Mouse (Mus musculus): ENCODE measurements around the gene Nphp3. TPM values are rescaled to one million over a fixed set of nuclear protein-coding genes. Genes with fewer than 3 reads are reported as not detected.

The Nphp3 gene
- polyA plus RNA-seq, 1 experiment from 2014 or later = 3.3 TPM

DNA sequence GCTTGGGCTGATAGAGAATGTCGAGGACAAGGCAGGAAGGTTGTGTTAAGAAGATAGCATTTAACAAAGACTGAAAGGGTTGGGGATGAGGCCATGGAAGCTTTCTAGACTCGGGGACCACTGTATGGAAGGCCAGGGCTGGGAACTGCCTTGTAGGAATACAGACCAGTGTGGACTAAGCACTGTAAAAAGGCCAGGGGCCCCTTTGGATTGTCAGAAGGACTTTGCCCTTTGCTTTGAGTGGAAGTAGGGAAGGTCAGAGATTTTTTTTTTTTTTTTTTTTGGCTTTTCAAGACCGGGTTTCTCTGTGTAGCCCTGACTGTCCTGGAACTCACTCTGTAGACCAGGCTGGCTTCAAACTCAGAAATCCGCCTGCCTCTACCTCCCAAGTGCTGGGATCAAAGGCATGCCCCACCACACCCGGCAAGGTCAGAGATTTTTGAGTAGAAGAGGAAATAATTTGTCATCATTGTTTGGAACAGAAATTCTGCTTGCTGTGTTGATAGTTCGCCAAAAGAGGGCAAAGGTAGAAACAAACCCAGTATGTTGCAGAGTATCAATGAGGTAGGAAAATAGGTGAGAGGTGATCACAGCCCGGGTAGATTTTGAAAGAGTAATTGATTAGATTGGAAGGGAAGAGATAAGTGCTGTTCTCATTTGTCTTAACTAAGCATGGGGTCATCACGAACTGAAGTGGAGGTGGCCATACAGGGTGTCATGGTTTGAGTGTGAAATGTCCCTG lies 68.7 kb downstream of the Nphp3 start:
- Histone ChIP-seq H3K4me1 (replicated peaks) (no peaks in the 10 kb centered on the region), H3K36me3 (no peaks in the 10 kb centered on the region), H3K9me3 (no peaks in the 10 kb centered on the region), H3K27ac (replicated peaks) (no peak overlapping the region), H3K4me2 (no peak overlapping the region), H3K9ac (no peak overlapping the region), H3K27me3 (no peaks in the 10 kb centered on the region), H3K4me3 (no peak overlapping the region)
- 81% methylated on average over 8 of the region's 8 CpGs for WGBS
- no peak for ATAC-seq (ENCODE audit: low FRiP score, low read depth)

DNA sequence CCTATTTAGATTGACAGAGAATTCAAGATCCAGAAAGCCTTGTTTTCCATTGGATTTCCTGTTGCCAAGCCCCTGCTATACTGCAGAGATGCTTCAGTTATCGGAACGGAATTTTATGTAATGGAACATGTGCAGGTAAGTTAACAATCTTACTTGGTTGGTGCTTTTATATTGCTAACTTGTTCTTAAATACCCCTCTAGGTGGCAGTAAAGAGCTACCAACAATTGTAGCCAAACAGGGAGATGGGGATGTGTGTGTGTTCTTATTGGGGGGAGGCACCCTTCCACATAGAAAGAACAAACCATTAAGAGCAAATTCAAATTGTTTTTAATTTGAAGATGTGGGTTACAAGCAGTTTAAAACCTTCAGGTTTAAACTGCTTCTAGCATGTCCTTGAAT lies 73.5 kb downstream of the Nphp3 start:
- Histone ChIP-seq H3K27ac (replicated peaks) (no peak overlapping the region), H3K4me2 (no peak overlapping the region), H3K9me3 (no peaks in the 10 kb centered on the region), H3K9ac (no peak overlapping the region), H3K27me3 (no peaks in the 10 kb centered on the region), H3K4me1 (replicated peaks) (no peaks in the 10 kb centered on the region), H3K36me3 (no peaks in the 10 kb centered on the region), H3K4me3 (no peak overlapping the region)
- whole genome bisulfite sequencing = 75% methylated on average over 2 of the region's 2 CpGs
- no peak for ATAC-seq (ENCODE audit: low FRiP score, low read depth)

DNA sequence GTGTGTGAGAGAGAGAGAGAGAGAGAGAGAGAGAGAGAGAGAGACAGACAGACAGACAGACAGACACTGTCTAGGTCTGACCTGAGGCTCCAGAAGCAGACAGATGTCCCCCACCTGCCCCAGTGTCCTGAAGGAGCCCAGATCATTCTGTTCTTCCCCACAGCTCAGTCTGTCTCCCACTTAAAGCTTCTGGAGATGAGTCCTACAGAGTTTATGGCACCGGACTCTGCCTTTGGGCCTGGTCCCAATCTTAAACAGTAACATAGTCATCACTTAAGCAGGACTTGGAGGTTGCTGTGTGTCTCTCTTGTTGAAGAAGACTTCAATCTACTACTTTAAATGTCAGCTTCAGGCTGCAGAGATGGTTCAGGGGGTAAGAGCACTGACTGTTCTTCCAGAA lies 76.4 kb downstream of the Nphp3 start:
- Histone ChIP-seq H3K4me3 (no peak overlapping the region), H3K36me3 (no peaks in the 10 kb centered on the region), H3K4me2 (no peak overlapping the region), H3K9ac (no peak overlapping the region), H3K4me1 (replicated peaks) (no peaks in the 10 kb centered on the region), H3K27me3 (no peaks in the 10 kb centered on the region), H3K9me3 (no peaks in the 10 kb centered on the region), H3K27ac (replicated peaks) (no peak overlapping the region)
- no peak for ATAC-seq (ENCODE audit: low FRiP score, low read depth)
- WGBS = 100% methylated on average over 1 of the region's 1 CpGs

DNA sequence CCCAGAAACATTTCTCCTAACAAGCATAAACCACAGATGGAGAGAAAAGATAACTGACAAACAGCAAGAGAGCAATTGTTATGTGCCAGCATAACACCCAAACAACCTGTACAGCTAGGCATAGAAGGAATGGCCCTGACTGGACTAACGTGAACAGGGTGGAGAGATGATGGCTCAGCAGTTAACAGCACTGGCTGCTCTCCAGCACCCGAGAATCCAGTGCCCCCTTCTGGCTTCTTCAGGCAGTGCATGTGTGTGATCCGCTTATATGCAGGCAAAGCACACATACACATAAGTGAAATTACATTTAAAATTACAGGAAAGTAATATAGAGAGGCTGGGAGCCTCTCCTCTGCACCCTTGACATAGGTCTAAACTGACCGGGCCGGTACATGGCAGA lies 77.0 kb downstream of the Nphp3 start:
- H3K36me3 ChIP-seq = 0 out of 2 replicates have a peak, but pooled peaks cover under 1% of the 10 kb centered on the region
- WGBS = 60% methylated on average over 5 of the region's 5 CpGs

DNA sequence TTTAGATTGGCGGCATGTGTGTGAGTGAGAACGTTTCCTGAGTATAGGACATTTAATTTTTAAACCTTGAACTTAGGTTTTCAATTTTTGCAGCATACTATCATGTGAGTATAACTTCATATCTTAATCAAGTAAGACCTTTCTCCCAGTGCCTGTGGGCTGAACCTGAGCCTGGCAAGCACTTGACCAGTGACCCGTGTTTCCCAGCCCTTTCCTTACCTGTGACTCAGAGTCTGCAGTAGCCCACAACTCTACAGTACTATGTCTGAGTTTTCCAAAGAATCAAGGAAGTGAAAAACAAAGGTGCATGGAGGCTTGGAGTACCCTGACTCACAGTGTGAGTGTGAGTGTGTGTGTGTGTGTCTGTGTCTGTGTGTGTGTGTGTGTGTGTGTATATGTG lies 77.7 kb downstream of the Nphp3 start:
- Histone ChIP-seq H3K36me3 (0 out of 2 replicates have a peak, but pooled peaks cover 5% of the 10 kb centered on the region), H3K27ac (replicated peaks) (no peak overlapping the region), H3K4me1 (replicated peaks) (no peaks in the 10 kb centered on the region), H3K27me3 (no peaks in the 10 kb centered on the region), H3K9me3 (no peaks in the 10 kb centered on the region), H3K4me2 (no peak overlapping the region), H3K4me3 (no peak overlapping the region), H3K9ac (no peak overlapping the region)
- ATAC-seq (ENCODE audit: low FRiP score, low read depth) = no peak
- WGBS = 86% methylated on average over 3 of the region's 3 CpGs

More for the DNA sequence above, 77.0 kb downstream of the Nphp3 start:
- Histone ChIP-seq H3K4me1 (replicated peaks) (no peaks in the 10 kb centered on the region), H3K4me3 (no peak overlapping the region), H3K4me2 (no peak overlapping the region), H3K27me3 (no peaks in the 10 kb centered on the region), H3K27ac (replicated peaks) (no peak overlapping the region), H3K9ac (no peak overlapping the region), H3K9me3 (no peaks in the 10 kb centered on the region)
- ATAC-seq (ENCODE audit: low FRiP score, low read depth) = no peak

DNA sequence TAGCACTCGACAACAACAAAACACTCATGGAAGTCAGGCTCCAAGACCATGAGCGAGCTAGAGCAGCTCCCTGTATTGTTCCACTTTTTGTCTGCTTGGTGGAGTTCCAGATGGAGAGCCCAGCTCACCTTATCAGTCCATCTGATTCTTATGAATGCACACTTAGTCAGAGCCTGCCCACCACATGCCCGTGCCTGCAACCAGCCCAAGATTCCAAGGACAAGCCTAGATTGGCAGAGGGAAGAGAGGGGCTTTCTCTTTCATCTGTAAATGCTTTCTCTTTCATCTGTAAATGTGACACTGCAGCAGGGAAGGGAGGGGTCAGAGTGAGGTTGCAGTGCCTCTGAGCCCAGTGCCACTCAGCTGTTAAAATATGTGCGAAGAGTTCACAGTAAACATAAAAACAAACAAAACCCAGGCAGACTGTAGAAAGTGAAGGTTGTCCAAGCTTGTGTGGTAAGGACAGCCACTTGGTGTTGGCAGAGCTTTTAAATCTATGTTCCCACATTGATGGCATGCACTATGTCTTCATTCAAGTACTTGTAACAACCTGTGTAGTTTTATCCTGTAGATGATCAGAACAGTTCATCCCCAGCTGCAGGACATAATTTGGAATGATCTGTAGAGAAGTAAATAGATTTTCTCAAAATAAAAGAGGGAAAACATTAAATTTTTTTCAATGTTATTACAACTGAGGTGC lies 83.5 kb downstream of the Nphp3 start:
- Histone ChIP-seq H3K9ac (no peak overlapping the region), H3K36me3 (0 out of 2 replicates have a peak, but pooled peaks cover 5% of the 10 kb centered on the region), H3K4me3 (no peak overlapping the region), H3K27ac (replicated peaks) (no peak overlapping the region), H3K4me1 (replicated peaks) (no peaks in the 10 kb centered on the region), H3K9me3 (no peaks in the 10 kb centered on the region), H3K27me3 (no peaks in the 10 kb centered on the region), H3K4me2 (no peak overlapping the region)
- WGBS = 65% methylated on average over 4 of the region's 4 CpGs
- no peak for ATAC-seq (ENCODE audit: low FRiP score, low read depth)

DNA sequence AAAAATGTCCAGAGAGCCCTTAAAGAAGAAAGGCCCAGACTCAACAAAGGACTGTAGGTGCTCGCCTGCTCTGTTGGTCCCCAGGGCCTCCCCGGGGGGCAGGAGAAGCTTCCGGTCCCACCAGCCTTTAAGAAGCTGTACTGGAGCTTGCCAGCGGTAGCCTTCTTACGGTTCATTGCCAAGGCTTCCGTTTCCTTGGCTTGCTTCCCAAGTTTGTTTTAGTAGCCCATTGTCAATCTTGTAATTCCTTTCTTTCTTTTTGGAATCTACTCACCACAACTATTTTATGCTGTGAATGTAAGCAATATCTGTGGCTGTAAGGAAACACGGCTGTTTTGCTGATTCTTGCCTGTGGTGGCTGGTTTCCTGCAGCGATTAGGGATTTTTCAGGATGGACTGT lies 86.2 kb downstream of the Nphp3 start:
- Histone ChIP-seq H3K4me3 (no peak overlapping the region), H3K9me3 (no peaks in the 10 kb centered on the region), H3K4me1 (replicated peaks) (no peaks in the 10 kb centered on the region), H3K27me3 (no peaks in the 10 kb centered on the region), H3K27ac (replicated peaks) (peak overlapping the region; percentile 45; the same call in 1 of the 2 replicates), H3K4me2 (no peak overlapping the region), H3K36me3 (0 out of 2 replicates have a peak, but pooled peaks cover 5% of the 10 kb centered on the region), H3K9ac (no peak overlapping the region)
- ATAC-seq (ENCODE audit: low FRiP score, low read depth) = no peak
- 53% methylated on average over 8 of the region's 8 CpGs for WGBS

DNA sequence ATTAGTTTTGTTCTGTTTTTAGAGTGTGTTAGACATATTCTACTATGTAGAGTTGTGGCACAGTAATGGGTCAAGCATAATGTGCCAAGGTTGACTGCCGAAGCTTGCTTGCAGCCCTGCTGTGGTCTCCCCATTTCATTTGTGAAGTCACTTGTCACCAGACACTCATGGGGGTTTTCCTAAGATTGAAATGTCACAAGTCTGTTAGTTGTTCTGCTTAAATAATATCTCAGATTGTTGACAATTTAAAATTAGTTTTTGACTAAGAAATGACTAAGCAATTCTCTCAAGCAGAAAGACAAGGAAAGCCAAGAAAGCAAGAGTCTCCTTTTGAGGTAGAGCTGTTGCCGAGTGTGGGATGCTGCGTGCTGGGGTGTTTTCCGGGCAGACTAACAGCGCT lies 90.6 kb downstream of the Nphp3 start:
- ATAC-seq (ENCODE audit: low FRiP score, low read depth) = no peak
- no peaks in the 10 kb centered on the region for H3K36me3 ChIP-seq
- H3K4me1 ChIP-seq (replicated peaks) = no peaks in the 10 kb centered on the region
- H3K9me3 ChIP-seq = no peaks in the 10 kb centered on the region
- H3K4me2 ChIP-seq = no peak overlapping the region
- WGBS = 96% methylated on average over 5 of the region's 5 CpGs
- no peak overlapping the region for H3K9ac ChIP-seq
- H3K27me3 ChIP-seq = no peaks in the 10 kb centered on the region
- H3K27ac ChIP-seq (replicated peaks) = no peak overlapping the region
- H3K4me3 ChIP-seq = no peak overlapping the region

Other genes with a start within 250 kb of the Nphp3 start
- 25.7 and 30.2 TPM in 2 replicates for gene Tmem108, start 240.7 kb upstream of the Nphp3 start, polyA plus RNA-seq (2015; fragmentation: Nextera tagmentation; extraction: Ambion mirVana)
- not detected in 2 replicates for gene Gm28305, start 38.1 kb downstream of the Nphp3 start, polyA plus RNA-seq (2015; fragmentation: Nextera tagmentation; extraction: Ambion mirVana)
- 68.9 and 69.5 TPM in 2 replicates for gene Uba5, start 60.6 kb downstream of the Nphp3 start, polyA plus RNA-seq (2015; fragmentation: Nextera tagmentation; extraction: Ambion mirVana)
- 6.9 and 8.1 TPM in 2 replicates for gene Acad11, start 60.8 kb downstream of the Nphp3 start, polyA plus RNA-seq (2015; fragmentation: Nextera tagmentation; extraction: Ambion mirVana)
- 1.4 and 1.6 TPM in 2 replicates for gene Ackr4, start 124.4 kb downstream of the Nphp3 start, polyA plus RNA-seq (2015; fragmentation: Nextera tagmentation; extraction: Ambion mirVana)

All from hindbrain, embryonic 15.5 days (tissue).